Mouse (Mus musculus) kidney, adult 2 months (tissue): ENCODE measurements around the gene Cpe. TPM values are rescaled to one million over a fixed set of nuclear protein-coding genes. Genes with fewer than 3 reads are reported as not detected.
"Not testable (repeated sequence)": the region's sequence is repeated elsewhere in the genome, so short reads cannot be mapped to it uniquely, and the experiment has no call there.

Source experiments
- DNase-seq: peaks from one replicate; pipeline ENCODE4 v3.0.0; 2021
- H3K27ac ChIP-seq: fragments of 200-500 bp; 2 replicates; pipeline ENCODE4 v1.5.1; 2012; ENCODE audit warnings: low read depth, low read length, control low read depth, inconsistent platforms; ENCODE audit not compliant: insufficient read depth
- H3K27me3 ChIP-seq: fragments of 200-500 bp; replicated peaks from 2 replicates; pipeline ENCODE4 v1.6.1; 2012; ENCODE audit warnings: mild to moderate bottlenecking, moderate library complexity, low read length, inconsistent platforms; ENCODE audit not compliant: control insufficient read depth, insufficient read depth
- H3K36me3 ChIP-seq: fragments of 200-500 bp; 2 replicates; pipeline ENCODE4 v1.6.1; 2012; ENCODE audit warnings: mild to moderate bottlenecking, moderate library complexity, low read length, inconsistent platforms; ENCODE audit not compliant: control insufficient read depth, insufficient read depth
- H3K4me1 ChIP-seq: fragments of 200-500 bp; 2 replicates; pipeline ENCODE4 v1.6.1; 2011; ENCODE audit warnings: low read length; ENCODE audit not compliant: control insufficient read depth, insufficient read depth
- H3K4me3 ChIP-seq: fragments of 200-500 bp; 2 replicates; pipeline ENCODE4 v1.5.1; 2011; ENCODE audit warnings: mild to moderate bottlenecking, low read depth, low read length, control low read depth; ENCODE audit not compliant: insufficient read depth
- CTCF ChIP-seq: fragments of 200-500 bp; conservative IDR thresholded peaks from 2 replicates; pipeline ENCODE4 v1.5.1; 2011; ENCODE audit warnings: low read depth, mild to moderate bottlenecking, control low read depth, low read length, moderate library complexity, mixed read lengths; ENCODE audit not compliant: insufficient read depth, insufficient read length
- POLR2A ChIP-seq: fragments of 200-500 bp; IDR thresholded peaks from one replicate; pipeline ENCODE4 v1.6.1; 2011; ENCODE audit warnings: low read depth, low read length, control low read depth
- WGBS: fragments of 180-500 bp; shearing (Covaris S2); methylation state at CpG from one replicate; pipeline ENCODE4 v1.1.7; 2018; 5-methylcytosine and 5-hydroxymethylcytosine counted together
- polyA plus RNA-seq: library from polyadenylated mRNA; depleted of rRNA; stranded (reverse); fragments of >200 nt; gene quantifications from 2 replicates; pipeline ENCODE4 v1.2.3, GENCODE M21; 2012

Cpe gene
- polyA plus RNA-seq, 1 experiment: 15.8 TPM

- Histone ChIP-seq H3K36me3 (no peaks in the 10 kb centered on the region), H3K4me3 (no peak overlapping the region), H3K27ac (no peak overlapping the region), H3K4me1 (no peaks in the 10 kb centered on the region), H3K27me3 (no peaks in the 10 kb centered on the region)
- no peak for TF ChIP-seq CTCF
- TF ChIP-seq POLR2A: no peak
- 79% methylated on average over 2 of the region's 2 CpGs for WGBS
- DNase-seq: no peak
Measured at GRCm38 (mm10) chr8:64676381-64676780, 16.5 kb downstream of the Cpe start.

GRCm38 (mm10) chr8:64674951-64675585 lies 17.8 kb downstream of the Cpe start:
- Histone ChIP-seq H3K27ac (no peak overlapping the region), H3K4me1 (no peaks in the 10 kb centered on the region), H3K27me3 (no peaks in the 10 kb centered on the region), H3K4me3 (no peak overlapping the region), H3K36me3 (no peaks in the 10 kb centered on the region)
- 64% methylated on average over 8 of the region's 8 CpGs for WGBS
- TF ChIP-seq CTCF (no peak), POLR2A (no peak)
- peak; percentile 17 for DNase-seq

- Histone ChIP-seq H3K4me1 (no peaks in the 10 kb centered on the region), H3K27me3 (no peaks in the 10 kb centered on the region), H3K27ac (no peak overlapping the region), H3K36me3 (no peaks in the 10 kb centered on the region), H3K4me3 (no peak overlapping the region)
- no peak for TF ChIP-seq CTCF
- no peak for TF ChIP-seq POLR2A
- DNase-seq: no peak
- 75% methylated on average over 2 of the region's 2 CpGs for WGBS
Measured at GRCm38 (mm10) chr8:64672920-64673319, 19.9 kb downstream of the Cpe start.

GRCm38 (mm10) chr8:64671937-64672336 lies 20.9 kb downstream of the Cpe start:
- TF ChIP-seq POLR2A (no peak), CTCF (no peak)
- 12% methylated on average over 1 of the region's 1 CpGs for WGBS
- Histone ChIP-seq H3K4me1 (no peaks in the 10 kb centered on the region), H3K4me3 (no peak overlapping the region), H3K27ac (no peak overlapping the region), H3K27me3 (no peaks in the 10 kb centered on the region), H3K36me3 (no peaks in the 10 kb centered on the region)
- DNase-seq: no peak

GRCm38 (mm10) chr8:64666305-64666704 lies 26.5 kb downstream of the Cpe start:
- not testable (repeated sequence) for H3K36me3 ChIP-seq, H3K27me3 ChIP-seq, DNase-seq, H3K27ac ChIP-seq, H3K4me1 ChIP-seq, H3K4me3 ChIP-seq
- WGBS: 73% methylated on average over 13 of the region's 13 CpGs

- 47% methylated on average over 3 of the region's 3 CpGs for WGBS
- no peak for TF ChIP-seq CTCF
- Histone ChIP-seq H3K27ac (no peak overlapping the region), H3K27me3 (no peaks in the 10 kb centered on the region), H3K4me1 (no peaks in the 10 kb centered on the region), H3K36me3 (no peaks in the 10 kb centered on the region), H3K4me3 (no peak overlapping the region)
- no peak for DNase-seq
Measured at GRCm38 (mm10) chr8:64665563-64665962, 27.3 kb downstream of the Cpe start.

- H3K27ac ChIP-seq: no peak overlapping the region
- WGBS: 63% methylated on average over 3 of the region's 3 CpGs
- no peak for TF ChIP-seq POLR2A
- no peak for TF ChIP-seq CTCF
Measured at GRCm38 (mm10) chr8:64664811-64665210, 28.0 kb downstream of the Cpe start.

DNA sequence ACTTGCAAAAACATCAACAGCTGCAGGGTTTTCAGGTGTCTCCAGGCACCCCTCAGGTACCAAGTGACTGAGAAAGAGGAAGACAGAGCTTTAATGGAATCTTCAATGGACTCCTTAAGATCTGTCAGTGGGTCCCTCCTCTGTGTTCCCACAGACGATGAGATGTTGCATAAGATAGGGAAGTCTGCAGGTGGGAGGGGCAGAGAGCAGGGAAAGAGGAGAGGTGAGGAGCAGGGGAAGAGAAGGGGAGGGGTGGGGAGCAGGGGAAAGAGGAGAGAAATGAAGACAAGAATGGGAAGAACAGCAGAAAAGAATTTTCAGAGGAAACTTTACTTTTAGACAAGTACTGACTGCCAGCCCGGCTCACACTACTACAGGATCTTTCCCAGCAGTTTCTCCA lies 28.5 kb downstream of the Cpe start:
- DNase-seq: no peak
- TF ChIP-seq CTCF (no peak), POLR2A (no peak)
- Histone ChIP-seq H3K4me3 (no peak overlapping the region), H3K36me3 (no peaks in the 10 kb centered on the region), H3K27ac (no peak overlapping the region), H3K4me1 (no peaks in the 10 kb centered on the region), H3K27me3 (no peaks in the 10 kb centered on the region)
- WGBS: 48% methylated on average over 2 of the region's 2 CpGs

More at GRCm38 (mm10) chr8:64664811-64665210, 28.0 kb downstream of the Cpe start:
- Histone ChIP-seq H3K36me3 (no peaks in the 10 kb centered on the region), H3K4me3 (no peak overlapping the region), H3K27me3 (no peaks in the 10 kb centered on the region), H3K4me1 (no peaks in the 10 kb centered on the region)
- no peak for DNase-seq
